ENCODE assay signal across 14 mouse cellular contexts in the genomic region with DNA sequence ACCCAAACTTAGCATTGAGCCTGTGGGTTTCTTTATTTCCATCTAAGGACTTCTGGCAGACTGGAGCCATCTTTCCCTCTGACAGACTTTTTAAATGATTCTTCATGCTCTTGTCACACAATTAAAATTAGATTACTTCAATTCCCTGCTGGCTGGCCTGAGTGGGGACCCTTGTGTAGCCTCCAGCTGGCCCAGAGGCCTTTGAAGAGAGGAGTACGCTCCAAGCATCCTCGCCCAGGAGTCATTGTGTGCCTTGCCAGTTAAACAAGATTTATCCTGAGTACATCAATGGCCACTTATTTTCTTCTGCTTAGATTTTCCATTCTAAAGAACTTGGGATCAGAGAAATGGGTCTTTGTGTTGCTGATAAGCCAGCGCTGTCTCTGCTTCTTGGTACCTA.
DNase-seq lines count a peak whose midpoint lies in the region; ATAC-seq and TF ChIP-seq lines count a peak whose summit lies in the region.
"Had no signal": no experiment of that assay in that cellular context is flagged by ENCODE, and none has a peak within 500 bp of the region (broad histone marks: within the 10 kb centered on the region; RNA-seq: fewer than 3 reads in every experiment).

No protein-coding gene starts in this region.

- no peak overlapping the region for H3K4me2 ChIP-seq in forebrain, embryonic 13.5 days
- H3K4me2 ChIP-seq in intestine, embryonic 15.5 days (replicated peaks): no peak overlapping the region
- H3K4me2 ChIP-seq: heart, embryonic 12.5 days; midbrain, embryonic 12.5 days had no signal

- no peak for TF ChIP-seq POLR2A in brain, embryonic 14.5 days (IDR thresholded peaks at IDR 0.05; ENCODE audit: borderline replicate concordance, extremely low read depth, insufficient read depth, insufficient read length, poor library complexity, severe bottlenecking)

- H3K9ac ChIP-seq in forebrain, embryonic 13.5 days: no peak overlapping the region
- no peak overlapping the region for H3K9ac ChIP-seq in intestine, embryonic 15.5 days
- H3K9ac ChIP-seq: heart, embryonic 12.5 days; midbrain, embryonic 12.5 days had no signal

- peak overlapping the region; percentile 36 for H3K27ac ChIP-seq in forebrain, embryonic 13.5 days
- H3K27ac ChIP-seq in forebrain, embryonic 10.5 days: no peak overlapping the region
- no peak overlapping the region; the same call in 1 of the 2 replicates for H3K27ac ChIP-seq in intestine, embryonic 15.5 days
- H3K27ac ChIP-seq: limb, embryonic 10.5 days; midbrain, embryonic 12.5 days had no signal

- no peak overlapping the region for H3K4me3 ChIP-seq in forebrain, embryonic 13.5 days
- no peak overlapping the region for H3K4me3 ChIP-seq in forebrain, embryonic 10.5 days
- no peak overlapping the region for H3K4me3 ChIP-seq in intestine, embryonic 15.5 days (replicated peaks)
- H3K4me3 ChIP-seq: heart, embryonic 12.5 days; limb, embryonic 10.5 days; midbrain, embryonic 12.5 days had no signal

- H3K36me3 ChIP-seq in forebrain, embryonic 13.5 days (ENCODE audit: poor library complexity, severe bottlenecking): no peaks in the 10 kb centered on the region
- no peaks in the 10 kb centered on the region for H3K36me3 ChIP-seq in forebrain, embryonic 10.5 days (replicated peaks)
- no peaks in the 10 kb centered on the region for H3K36me3 ChIP-seq in intestine, embryonic 15.5 days
- H3K36me3 ChIP-seq: G1E; heart, embryonic 12.5 days; limb, embryonic 10.5 days; midbrain, embryonic 12.5 days had no signal

- no peak for TF ChIP-seq CTCF in brain, embryonic 14.5 days (IDR thresholded peaks at IDR 0.05; ENCODE audit: borderline replicate concordance, extremely low read depth, insufficient read depth, insufficient read length)

- ATAC-seq in forebrain, embryonic 13.5 days: peak; percentile 59; the same call in 1 of the 2 replicates
- ATAC-seq in intestine, embryonic 15.5 days: no peak

- no peaks in the 10 kb centered on the region for H3K9me3 ChIP-seq in forebrain, embryonic 13.5 days (replicated peaks)
- no peaks in the 10 kb centered on the region for H3K9me3 ChIP-seq in forebrain, embryonic 10.5 days
- no peaks in the 10 kb centered on the region for H3K9me3 ChIP-seq in intestine, embryonic 15.5 days
- H3K9me3 ChIP-seq: G1E; heart, embryonic 12.5 days; limb, embryonic 10.5 days; midbrain, embryonic 12.5 days had no signal

- no peaks in the 10 kb centered on the region for H3K27me3 ChIP-seq in forebrain, embryonic 13.5 days
- H3K27me3 ChIP-seq in forebrain, embryonic 10.5 days (ENCODE audit: poor library complexity, severe bottlenecking): no peaks in the 10 kb centered on the region
- no peaks in the 10 kb centered on the region for H3K27me3 ChIP-seq in intestine, embryonic 15.5 days (replicated peaks)
- H3K27me3 ChIP-seq: heart, embryonic 12.5 days had no signal

- DNase-seq in forebrain, embryonic 10.5 days (ENCODE audit: extremely low spot score, low spot score): no peak
- peak; percentile 26 to 33 for DNase-seq in layer of hippocampus, postnatal 10 days (ENCODE audit: low spot score in 2 of 2)
- no peak for DNase-seq in layer of hippocampus, adult 9-11 months
- peak; percentile 81 for DNase-seq in brain, embryonic 14.5 days (ENCODE audit: low read depth)
- DNase-seq in mesoderm, embryonic 11.5 days (ENCODE audit: low read depth, low spot score): peak; percentile 29
- DNase-seq in retina, embryonic 14.5 days (ENCODE audit: low spot score): no peak
- DNase-seq: B cell, adult 2 months; retina, postnatal 1 day had no signal

- WGBS in forebrain, embryonic 13.5 days: 48% methylated on average over 3 of the region's 3 CpGs
- WGBS in forebrain, embryonic 10.5 days: 63% methylated on average over 3 of the region's 3 CpGs
- WGBS in intestine, embryonic 15.5 days: 79% methylated on average over 3 of the region's 3 CpGs

- H3K4me1 ChIP-seq in forebrain, embryonic 13.5 days: peaks cover 16% of the 10 kb centered on the region
- H3K4me1 ChIP-seq in forebrain, embryonic 10.5 days: peaks cover 12% of the 10 kb centered on the region; the same call in 1 of the 2 replicates
- H3K4me1 ChIP-seq in intestine, embryonic 15.5 days (replicated peaks): no peaks in the 10 kb centered on the region
- H3K4me1 ChIP-seq: heart, embryonic 12.5 days; limb, embryonic 10.5 days had no signal

Comparison
In these comparisons a context has a peak if more than half of its experiments do, and no peak if none do; other contexts are left out.
1. DNase-seq: peak in layer of hippocampus, postnatal 10 days (2 of 2), brain, embryonic 14.5 days (single experiment) and mesoderm, embryonic 11.5 days (single experiment); none in forebrain, embryonic 10.5 days (single experiment), layer of hippocampus, adult 9-11 months (single experiment) and retina, embryonic 14.5 days (single experiment).